Mouse (Mus musculus) heart, postnatal 0 days (tissue): Measurements from ENCODE around the gene Rhpn2. TPM values are rescaled to one million over a fixed set of nuclear protein-coding genes. Genes with fewer than 3 reads are reported as not detected.
A peak's percentile ranks its signal among the peaks of the same experiment; 100 is the strongest.

Source experiments
- ATAC-seq: fragments of 200-750 bp; cut with Nextera tagmentation; 2 replicates; pipeline ENCODE4 v1.8.0; 2017; ENCODE audit warnings: low read depth, moderate number of reproducible peaks, moderate library complexity; ENCODE audit not compliant: insufficient read depth
- DNase-seq: peaks from one replicate; pipeline ENCODE4 v3.0.0-alpha.2; 2016; ENCODE audit warnings: low spot score
- H3K27ac ChIP-seq: fragments of 300-500 bp; sonication (generic); 2 replicates; pipeline ENCODE4 v1.5.1; 2014; ENCODE audit warnings: low read depth, mild to moderate bottlenecking
- H3K27me3 ChIP-seq: fragments of 300-500 bp; sonication (generic); 2 replicates; pipeline ENCODE4 v1.6.1; 2014; ENCODE audit warnings: low read length, mixed read lengths; ENCODE audit not compliant: control insufficient read depth, insufficient read depth
- H3K36me3 ChIP-seq: fragments of 300-500 bp; sonication (generic); replicated peaks from 2 replicates; pipeline ENCODE4 v1.6.1; 2014; ENCODE audit warnings: low read length, mixed read lengths; ENCODE audit not compliant: control insufficient read depth, insufficient read depth
- H3K4me1 ChIP-seq: fragments of 300-500 bp; sonication (generic); 2 replicates; pipeline ENCODE4 v1.6.1; 2014; ENCODE audit warnings: antibody characterized with exemption; ENCODE audit not compliant: control insufficient read depth, insufficient read depth
- H3K4me2 ChIP-seq: fragments of 300-500 bp; sonication (generic); 2 replicates; pipeline ENCODE4 v1.6.1; 2014; ENCODE audit warnings: low read depth, mild to moderate bottlenecking, low read length, moderate library complexity
- H3K4me3 ChIP-seq: fragments of 300-500 bp; sonication (generic); 2 replicates; pipeline ENCODE4 v1.5.1; 2014; ENCODE audit warnings: low read depth, low read length
- H3K9ac ChIP-seq: fragments of 300-500 bp; sonication (generic); replicated peaks from 2 replicates; pipeline ENCODE4 v1.6.1; 2014; ENCODE audit warnings: low read depth, low read length, mixed read lengths
- H3K9me3 ChIP-seq: fragments of 300-500 bp; sonication (generic); replicated peaks from 2 replicates; pipeline ENCODE4 v1.6.1; 2016; ENCODE audit warnings: low read length; ENCODE audit not compliant: control insufficient read depth
- CTCF ChIP-seq: IDR thresholded peaks from 2 replicates; pipeline ENCODE4 v1.5.1; 2016; ENCODE audit warnings: antibody characterized with exemption, control low read depth, low read depth
- EP300 ChIP-seq: IDR thresholded peaks from 2 replicates; pipeline ENCODE4 v1.6.1; 2016; ENCODE audit warnings: antibody characterized with exemption, low read depth
- WGBS: fragments of 180-500 bp; shearing (Covaris S2); extraction: QIAGEN DNeasy Blood & Tissue Kit; methylation state at CpG from one replicate; pipeline ENCODE4 v1.1.7; 2014; 5-methylcytosine and 5-hydroxymethylcytosine counted together
- polyA plus RNA-seq: library from polyadenylated mRNA; unstranded; fragments of >200 nt; fragmentation: Nextera tagmentation; extraction: Ambion mirVana; gene quantifications from 2 replicates; pipeline ENCODE4 v1.2.1, GENCODE M21; 2015
- total RNA-seq: library from RNA; depleted of rRNA; stranded (reverse); fragments of >200 nt; gene quantifications from 2 replicates; pipeline ENCODE4 v1.2.3, GENCODE M21; 2014; ENCODE audit warnings: low replicate concordance

The Rhpn2 gene
- total and polyA plus RNA-seq, 2 experiments from 2014 or later = 4.0 to 6.1 TPM

- under 1% methylated on average over 28 of the region's 28 CpGs for WGBS
- Histone ChIP-seq H3K27me3 (no peaks in the 10 kb centered on the region), H3K4me3 (peak within 1 kb of the TSS; percentile 81), H3K4me1 (peaks cover 16% of the 10 kb centered on the region), H3K9ac (peak within 1 kb of the TSS; percentile 65), H3K36me3 (peaks cover 27% of the 10 kb centered on the region), H3K27ac (0 out of 2 replicates have a peak within 1 kb of the TSS, but pooled peaks have one; percentile 11), H3K9me3 (no peaks in the 10 kb centered on the region), H3K4me2 (peak within 1 kb of the TSS; percentile 81)
- peak; percentile 67; the same call in 1 of the 2 replicates for TF ChIP-seq EP300
- no peak for TF ChIP-seq CTCF
- DNase-seq = peak; percentile 98
- ATAC-seq = peak; percentile 97
These were observed 62.7 kb downstream of the Rhpn2 start, which contains the start of the genes Faap24 and Cep89 for GRCm38 (mm10) chr7:35396542-35397168. TSS of gene Faap24 (minus strand) at chr7:35396836. TSS of gene Cep89 (plus strand) at chr7:35397035.

DNA sequence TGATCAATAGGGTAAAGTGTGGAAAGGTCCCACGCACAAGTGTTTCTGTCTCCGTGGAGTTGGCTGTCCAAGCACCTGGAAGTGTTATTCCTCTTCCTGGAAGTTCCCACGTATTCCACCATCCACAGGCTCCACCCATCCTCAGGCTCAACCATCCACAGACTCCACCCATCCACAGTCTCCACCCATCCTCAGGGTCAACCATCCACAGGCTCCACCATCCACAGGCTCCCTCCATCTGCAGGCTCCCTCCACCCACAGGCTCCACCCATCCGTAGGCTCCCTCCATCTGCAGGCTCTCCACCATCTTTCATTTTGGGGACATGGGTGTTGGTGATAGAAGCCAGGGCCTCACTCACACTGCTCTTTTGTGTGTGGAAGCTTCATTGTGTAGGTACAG is 67.2 kb downstream of the Rhpn2 start:
- ATAC-seq (no peak), DNase-seq (no peak)
- Histone ChIP-seq H3K27me3 (no peaks in the 10 kb centered on the region), H3K36me3 (peaks cover 66% of the 10 kb centered on the region), H3K27ac (no peak overlapping the region), H3K4me1 (peaks cover 10% of the 10 kb centered on the region), H3K9ac (no peak overlapping the region), H3K4me3 (no peak overlapping the region), H3K9me3 (no peaks in the 10 kb centered on the region), H3K4me2 (no peak overlapping the region)
- WGBS = 84% methylated on average over 4 of the region's 4 CpGs
- no peak for TF ChIP-seq CTCF

DNA sequence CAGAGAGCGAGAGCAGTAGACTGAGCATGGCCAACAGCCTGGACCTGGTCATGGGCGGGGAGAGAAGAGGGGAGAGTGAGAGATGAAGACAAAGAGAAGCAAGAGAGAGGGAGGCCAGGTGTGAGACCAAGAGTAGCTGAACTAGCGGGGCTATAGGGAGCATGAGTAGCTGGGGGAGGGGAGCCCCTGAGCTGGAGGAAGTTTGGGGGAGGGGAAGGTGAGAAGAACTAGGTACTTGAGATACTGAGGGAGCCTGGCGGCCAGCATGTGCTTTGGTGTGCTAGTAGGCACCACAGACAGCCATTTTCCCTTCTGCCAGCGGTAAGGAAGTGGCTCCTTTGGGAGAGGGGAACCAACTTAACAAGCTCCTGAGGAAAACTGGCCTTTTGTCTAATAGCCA is 81.3 kb downstream of the Rhpn2 start:
- no peak for ATAC-seq
- no peak overlapping the region for H3K4me3 ChIP-seq
- no peaks in the 10 kb centered on the region for H3K27me3 ChIP-seq
- H3K9me3 ChIP-seq = no peaks in the 10 kb centered on the region
- 74% methylated on average over 5 of the region's 5 CpGs for WGBS
- TF ChIP-seq EP300 (no peak), CTCF (no peak)
- DNase-seq = no peak
- H3K27ac ChIP-seq = no peak overlapping the region
- peaks cover 72% of the 10 kb centered on the region for H3K36me3 ChIP-seq
- H3K4me2 ChIP-seq = no peak overlapping the region
- H3K4me1 ChIP-seq = no peaks in the 10 kb centered on the region
- no peak overlapping the region for H3K9ac ChIP-seq

- H3K4me3 ChIP-seq = no peak overlapping the region
- no peak overlapping the region for H3K4me2 ChIP-seq
- peaks cover 72% of the 10 kb centered on the region for H3K36me3 ChIP-seq
- no peak overlapping the region for H3K9ac ChIP-seq
- TF ChIP-seq CTCF (no peak), EP300 (no peak)
- H3K27me3 ChIP-seq = no peaks in the 10 kb centered on the region
- WGBS = 79% methylated on average over 9 of the region's 9 CpGs
- no peaks in the 10 kb centered on the region for H3K4me1 ChIP-seq
- no peak for DNase-seq
- H3K9me3 ChIP-seq = no peaks in the 10 kb centered on the region
- ATAC-seq = no peak
- H3K27ac ChIP-seq = no peak overlapping the region; the same call in 1 of the 2 replicates
These were observed 82.1 kb downstream of the Rhpn2 start for GRCm38 (mm10) chr7:35415801-35416653.

GRCm38 (mm10) chr7:35416654-35416948 is 82.6 kb downstream of the Rhpn2 start:
- Histone ChIP-seq H3K27me3 (no peaks in the 10 kb centered on the region), H3K9ac (no peak overlapping the region), H3K4me1 (no peaks in the 10 kb centered on the region), H3K27ac (no peak overlapping the region), H3K4me3 (no peak overlapping the region), H3K4me2 (no peak overlapping the region), H3K9me3 (no peaks in the 10 kb centered on the region), H3K36me3 (peaks cover 74% of the 10 kb centered on the region)
- TF ChIP-seq CTCF (no peak), EP300 (no peak)
- WGBS = 80% methylated on average over 5 of the region's 5 CpGs
- ATAC-seq = no peak
- no peak for DNase-seq
